Mouse (Mus musculus) v-Abl transformed pro-B cells (cell line): ENCODE results near the gene Kcne3.

Experiments used
- in situ Hi-C, 2 experiments: fragments of 400-800 bp; cut with MboI; formaldehyde crosslinking; loops; one replicate each; pipeline ENCODE4 v1.15.1; 2025; ENCODE audit not compliant: unreplicated experiment in 2 of 2

The Kcne3 gene

DNA sequence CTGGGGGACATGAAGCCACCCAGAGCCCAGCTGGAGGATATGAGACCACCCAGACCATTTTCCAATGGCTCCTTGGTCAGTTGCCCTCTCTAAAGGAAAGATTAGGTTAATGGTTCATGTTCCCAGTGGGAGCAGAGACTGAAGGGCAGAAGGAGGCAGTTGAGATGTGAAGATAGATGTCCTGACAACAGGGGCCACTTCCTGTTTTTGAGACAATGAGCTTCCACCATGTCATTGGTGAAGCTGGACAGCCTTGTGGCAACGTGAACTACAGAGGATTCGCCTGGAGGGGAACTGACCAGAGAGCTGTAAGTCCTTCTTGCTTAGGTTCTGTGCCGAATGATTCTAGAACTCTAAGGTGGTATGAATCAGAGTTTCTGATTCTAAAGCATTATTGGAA, at the start of gene Kcne3:
Kcne3 (plus strand) TSS at position 234 of the 400 bp plus-strand sequence.
- in situ Hi-C loops, result loop anchor here in 1 of 2 experiments (10.0 kb wide), 1 partner anchor 161 kb away; no protein-coding TSS in a partner anchor

DNA sequence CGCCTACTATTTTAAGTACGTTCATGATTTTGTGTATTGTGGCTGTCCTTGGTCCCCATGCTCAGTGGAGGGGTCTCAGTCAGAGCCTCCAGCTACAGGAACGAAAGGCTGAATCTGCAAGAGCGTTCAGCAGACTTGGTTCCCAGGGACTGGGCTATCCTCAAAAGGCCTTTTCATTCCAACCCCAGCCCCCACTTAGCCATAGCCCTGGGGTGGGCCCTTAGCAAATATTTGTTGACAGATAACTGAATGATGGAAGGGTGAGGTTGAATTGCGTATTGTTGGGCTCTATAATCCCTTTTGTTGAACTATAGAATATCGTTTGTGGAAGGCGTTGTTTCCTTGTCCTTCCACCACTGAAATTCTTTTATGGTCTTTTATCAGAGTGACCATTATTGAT, 49.8 kb upstream of the Kcne3 start:
- in situ Hi-C loops, result loop anchor here (5.0 to 10.0 kb wide), 2 partner anchors 56 to 142 kb away; partner anchors contain the start of gene Rnf169 (in 1 of the 2)

DNA sequence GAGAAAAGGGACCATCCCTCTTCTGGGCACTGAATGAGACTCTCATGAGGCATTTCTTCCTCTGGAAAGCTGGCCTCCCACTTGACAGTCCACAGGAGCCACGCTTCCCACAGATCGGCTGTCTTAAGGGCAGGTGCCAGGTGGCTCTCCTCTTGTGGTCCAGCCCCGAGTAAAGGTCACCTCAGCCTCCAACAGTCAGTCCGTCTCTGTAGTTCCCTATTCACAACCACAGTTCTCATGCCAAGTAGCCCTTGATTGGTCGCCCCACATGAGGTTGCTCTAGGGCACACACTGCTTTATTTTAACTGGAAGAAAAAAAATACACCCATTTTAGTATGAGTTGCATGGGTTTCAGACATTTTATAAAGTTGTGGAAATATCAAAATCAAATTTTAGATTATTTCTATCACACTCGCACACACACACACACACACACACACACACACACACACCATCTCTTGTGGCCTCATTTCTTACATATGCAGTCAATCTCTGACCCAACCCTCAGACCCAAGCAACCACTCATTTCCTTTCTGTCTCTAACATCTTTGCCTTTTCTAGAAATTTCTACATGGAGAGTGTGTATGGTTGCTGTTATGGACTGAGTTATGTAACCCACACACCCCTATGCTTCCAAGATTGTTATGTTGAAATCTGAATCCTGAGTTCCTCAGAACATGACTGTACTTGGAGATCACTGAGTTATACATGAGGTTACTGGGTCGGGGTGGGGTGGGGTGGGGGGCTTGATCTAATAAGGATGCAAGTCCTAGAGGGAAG, 47.9 kb upstream of the Kcne3 start:
- in situ Hi-C loops, result loop anchor here (5.0 to 10.0 kb wide), 2 partner anchors 54 to 144 kb away; partner anchors contain the start of gene Rnf169 (in 1 of the 2)

DNA sequence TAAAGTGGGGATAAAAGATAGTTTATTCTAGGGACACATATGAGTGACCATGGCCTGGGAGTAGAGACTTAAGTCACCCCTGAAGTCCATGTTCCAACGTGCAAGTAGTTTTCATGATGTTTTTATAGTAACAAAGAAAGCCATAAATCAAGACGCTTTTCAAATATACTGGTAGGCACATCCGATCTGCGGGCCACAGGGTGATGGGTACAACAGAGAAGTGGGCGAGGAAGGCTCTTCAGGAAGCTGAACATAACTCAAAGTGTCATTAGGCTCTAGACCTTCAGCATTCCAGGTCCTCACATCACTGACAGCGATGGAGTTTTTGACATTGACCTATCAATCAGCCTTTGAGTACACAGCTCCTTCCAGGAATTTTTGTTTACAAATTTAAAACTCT, 45.7 kb upstream of the Kcne3 start:
- in situ Hi-C loops, result no loop called here

DNA sequence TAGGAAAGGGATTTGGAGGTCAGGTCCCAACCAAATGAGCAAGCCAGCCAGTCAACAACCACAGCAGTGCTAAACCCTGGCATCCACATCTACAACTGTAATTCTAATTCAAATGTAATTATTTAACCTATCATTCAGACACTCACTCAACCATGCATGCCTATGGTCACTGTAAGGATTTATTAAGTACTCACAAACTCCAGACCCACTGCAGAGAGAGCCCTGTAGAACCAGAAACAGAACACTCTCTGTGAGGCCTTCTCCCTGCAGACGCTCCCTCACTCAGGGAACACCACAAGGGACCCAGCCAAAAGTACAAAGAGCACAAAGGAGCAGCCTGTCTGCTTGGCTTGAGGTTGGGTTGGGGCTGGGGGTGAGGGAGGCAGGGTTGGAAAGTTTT, 43.9 kb upstream of the Kcne3 start:
- in situ Hi-C loops, result no loop called here

DNA sequence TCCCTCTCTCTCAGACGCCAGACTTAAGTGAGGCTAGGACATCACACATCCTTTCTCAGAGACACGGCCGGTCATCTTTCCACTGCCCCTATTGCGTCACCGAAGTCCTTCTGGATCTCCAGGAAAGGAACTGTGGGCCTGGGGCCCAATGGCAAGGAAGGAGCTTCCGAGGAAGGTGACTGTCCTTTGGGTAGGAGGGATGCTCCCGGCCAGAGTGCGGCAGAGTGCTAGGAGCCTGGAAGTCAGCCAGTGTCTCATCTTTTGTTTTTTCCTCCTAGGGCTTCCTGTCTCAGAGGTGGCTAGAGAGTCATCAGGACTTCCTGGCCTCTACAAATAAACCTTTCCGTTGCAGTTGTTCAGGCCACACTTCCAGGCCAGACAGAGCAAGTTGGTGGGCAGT, 39.3 kb upstream of the Kcne3 start:
- in situ Hi-C loops, result no loop called here

DNA sequence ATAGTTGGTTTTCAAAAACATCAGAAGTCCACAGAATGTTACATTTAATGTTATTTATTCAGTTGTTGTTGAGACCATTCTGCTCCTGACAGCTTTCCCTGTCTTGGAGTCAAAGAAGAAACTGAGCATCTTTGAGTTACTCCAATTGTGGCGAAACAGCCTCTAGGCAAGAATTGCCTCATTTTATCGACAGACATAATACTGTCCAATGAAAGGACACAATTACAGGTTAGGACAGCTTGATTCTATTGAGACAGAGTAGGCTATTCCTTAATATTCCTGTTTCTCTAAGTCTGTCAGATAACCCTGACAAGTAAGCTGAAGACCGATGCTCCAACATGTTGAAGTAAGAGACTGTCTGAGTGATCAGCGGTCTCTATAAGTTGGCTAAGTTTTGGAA, 38.2 kb upstream of the Kcne3 start:
- in situ Hi-C loops, result no loop called here

DNA sequence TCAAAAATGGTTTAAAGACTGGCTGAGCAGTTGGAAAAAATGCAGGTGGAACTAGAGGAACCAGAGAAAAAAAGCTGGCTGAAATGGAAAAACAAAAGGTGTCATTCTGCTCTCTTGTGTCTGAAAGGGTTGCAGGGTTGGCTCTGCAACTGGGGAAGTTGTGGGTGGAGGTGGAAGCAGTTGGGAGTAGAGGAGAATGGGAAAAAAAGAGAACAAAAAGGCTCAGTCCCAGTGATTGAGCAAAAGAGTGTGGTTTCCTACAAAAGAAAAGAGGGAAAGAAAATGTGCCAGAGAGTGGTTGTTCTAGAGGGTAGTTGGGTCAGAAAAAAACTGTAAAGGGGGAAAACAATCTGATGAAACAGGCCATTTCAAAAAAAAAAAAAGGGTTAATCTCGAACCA, 35.7 kb upstream of the Kcne3 start:
- in situ Hi-C loops, result no loop called here

DNA sequence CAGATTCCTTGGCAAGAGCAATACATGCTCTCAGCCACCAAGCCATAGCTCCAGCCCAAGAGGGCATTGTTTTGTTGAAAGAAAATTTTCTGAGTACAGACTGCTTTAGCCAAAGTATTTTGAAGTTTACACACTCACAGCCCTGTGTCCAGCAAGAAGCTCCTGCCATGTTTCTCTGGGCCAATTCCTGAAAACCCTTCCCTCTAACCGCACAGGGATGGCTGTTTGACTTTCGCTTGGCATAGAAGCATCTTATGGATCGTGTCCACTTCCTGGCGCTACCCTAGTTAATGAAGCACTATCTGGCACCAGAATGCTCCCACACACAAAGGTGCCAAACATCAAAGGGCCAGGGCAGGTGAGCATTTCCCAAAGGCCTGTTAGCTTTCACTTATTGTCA, 27.7 kb upstream of the Kcne3 start:
- in situ Hi-C loops, result no loop called here

DNA sequence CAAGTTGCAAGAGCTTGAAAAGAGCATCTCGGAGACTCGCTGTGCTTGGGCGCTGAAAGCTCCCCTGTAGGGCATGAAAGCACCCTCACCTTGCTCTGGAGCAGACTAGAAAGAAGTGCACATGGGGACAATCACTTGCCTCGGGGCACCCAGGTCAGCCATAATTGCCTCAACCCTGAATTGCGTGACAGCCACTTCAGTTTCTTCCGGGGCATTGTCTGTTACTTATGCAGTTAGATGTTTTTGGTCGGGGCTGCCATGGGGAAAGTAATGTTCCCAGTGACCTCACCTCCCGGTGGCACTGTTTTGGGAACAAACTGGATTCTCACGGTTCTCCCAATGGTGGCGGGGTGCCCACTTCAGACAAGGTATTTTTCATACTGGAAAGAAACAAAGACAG, 26.2 kb upstream of the Kcne3 start:
- in situ Hi-C loops, result no loop called here

DNA sequence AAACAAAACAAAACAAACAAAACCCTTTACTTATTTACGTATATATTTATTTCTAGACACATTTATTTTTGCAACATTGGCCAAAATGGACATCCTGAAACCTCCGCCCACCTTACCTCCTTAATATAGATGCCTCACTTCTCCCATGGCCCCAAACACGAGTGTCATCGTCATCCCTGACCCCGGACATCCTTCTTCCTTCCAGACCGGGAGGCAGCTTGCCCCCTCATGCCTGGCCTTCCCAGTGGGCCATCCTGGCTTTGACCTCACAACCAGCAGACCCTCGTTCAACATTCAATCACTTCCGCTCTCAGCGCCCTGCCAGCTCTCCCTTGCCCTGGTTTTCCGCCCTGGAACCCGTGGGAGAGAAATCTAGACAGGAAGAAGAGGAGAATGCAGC, 25.7 kb upstream of the Kcne3 start:
- in situ Hi-C loops, result no loop called here

DNA sequence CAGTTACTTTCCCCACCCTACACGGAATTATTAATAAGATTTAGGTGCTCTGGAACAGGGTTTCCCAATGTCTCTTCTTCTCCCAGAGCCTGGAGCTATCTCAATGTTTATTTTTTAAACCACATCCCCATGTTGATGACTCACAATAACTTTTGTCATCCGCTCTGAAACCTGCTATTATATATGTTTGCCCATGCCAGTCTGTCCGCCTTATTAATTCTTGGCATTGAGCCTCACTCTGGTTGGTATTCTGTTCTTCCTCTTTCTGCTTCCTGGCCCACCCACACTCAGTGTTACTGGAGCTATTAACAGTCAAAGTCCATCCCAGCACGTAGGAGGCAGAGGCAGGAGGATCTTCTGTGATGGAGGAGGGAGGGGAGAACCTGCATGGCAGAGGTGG, 18.6 kb upstream of the Kcne3 start:
- in situ Hi-C loops, result no loop called here

DNA sequence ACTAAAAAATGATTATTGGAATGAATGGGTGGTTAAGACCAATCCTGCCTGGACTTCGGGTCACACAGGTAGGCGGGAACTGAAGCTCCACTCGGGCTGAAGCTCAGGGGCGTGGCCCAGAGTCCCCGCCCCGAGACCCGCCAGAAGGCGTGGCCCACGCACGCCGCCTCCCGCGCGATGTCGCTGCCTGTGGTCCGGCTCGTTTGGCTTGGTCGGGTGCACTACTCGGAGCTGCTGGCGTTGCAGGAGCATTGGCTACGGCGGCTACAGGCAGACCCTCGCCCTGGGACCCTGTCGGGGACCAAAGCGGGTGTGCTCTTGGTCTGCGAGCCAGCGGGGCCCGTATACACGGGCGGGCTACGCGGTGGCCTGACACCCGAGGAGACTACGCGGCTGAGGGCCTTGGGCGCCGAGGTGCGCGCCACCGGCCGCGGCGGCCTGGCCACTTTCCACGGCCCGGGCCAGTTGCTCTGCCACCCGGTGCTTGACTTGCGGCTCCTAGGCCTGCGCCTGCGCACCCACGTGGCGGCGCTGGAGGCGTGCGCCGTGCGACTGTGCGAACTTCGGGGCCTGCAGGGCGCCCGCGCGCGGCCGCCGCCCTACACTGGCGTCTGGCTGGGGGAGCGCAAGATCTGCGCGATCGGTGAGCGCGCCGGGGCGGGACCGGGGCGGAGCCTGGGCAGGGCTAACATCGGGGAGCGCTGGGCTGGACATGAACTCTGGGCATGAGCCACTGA, 17.0 kb upstream of the Kcne3 start, which contains the start of gene Lipt2:
Lipt2 (plus strand) TSS at position 173 of the 737 bp plus-strand sequence.
- in situ Hi-C loops, result no loop called here

DNA sequence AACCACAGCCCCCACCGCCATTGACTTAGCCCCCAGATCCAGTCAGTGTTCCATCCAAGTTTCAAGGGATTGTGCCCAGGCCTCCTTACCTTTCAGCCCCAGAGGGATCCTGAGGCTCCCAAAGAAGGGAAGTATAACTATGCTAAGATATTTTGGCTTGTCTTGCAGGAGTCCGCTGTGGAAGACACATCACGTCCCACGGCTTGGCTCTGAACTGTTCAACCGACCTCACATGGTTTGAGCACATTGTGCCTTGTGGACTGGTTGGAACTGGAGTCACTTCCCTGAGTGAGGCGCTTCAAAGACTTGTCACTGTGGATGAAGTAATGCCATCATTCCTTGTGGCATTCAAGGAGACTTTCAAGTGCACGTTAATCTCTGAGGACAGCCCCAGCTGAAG, 16.3 kb upstream of the Kcne3 start:
- in situ Hi-C loops, result no loop called here

DNA sequence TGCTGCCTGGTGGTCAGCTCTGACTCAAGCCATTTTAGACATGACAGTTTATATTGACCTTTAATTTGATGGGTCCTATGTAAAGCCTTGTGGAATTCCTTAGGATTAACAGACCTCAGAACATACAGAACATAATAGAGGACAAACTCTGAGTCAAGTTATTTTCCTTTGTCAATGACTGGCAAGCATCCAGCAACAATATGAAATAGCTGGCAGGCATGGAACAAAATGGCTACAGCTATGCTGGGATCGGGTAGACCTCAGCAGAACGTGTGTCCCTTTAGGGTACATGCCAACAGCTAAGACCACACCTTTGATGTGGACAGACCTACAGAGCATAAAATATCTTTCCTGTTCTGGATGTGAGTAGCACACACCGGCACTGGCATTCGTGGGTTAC, 12.8 kb upstream of the Kcne3 start:
- in situ Hi-C loops, result no loop called here

DNA sequence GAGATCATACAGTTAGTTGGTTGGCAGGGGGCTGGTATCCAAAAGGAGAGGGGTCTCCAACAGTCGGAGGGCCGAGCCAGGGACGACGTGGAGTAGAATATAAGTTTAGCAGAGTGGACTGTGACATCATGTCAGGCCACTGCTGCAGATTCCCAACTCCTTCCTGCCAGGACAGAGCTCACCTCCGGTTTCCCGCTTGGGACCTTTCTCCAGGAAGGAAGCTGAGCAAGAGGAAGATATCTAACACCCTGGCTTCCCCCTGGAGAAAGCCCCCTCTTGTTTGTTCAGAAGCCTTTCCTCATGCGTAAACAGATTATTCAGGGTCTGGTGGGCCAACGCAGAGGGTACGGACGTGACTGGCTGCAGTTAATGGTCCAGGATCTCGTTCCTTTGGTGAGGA, 7.6 kb upstream of the Kcne3 start:
- in situ Hi-C loops, result no loop called here

DNA sequence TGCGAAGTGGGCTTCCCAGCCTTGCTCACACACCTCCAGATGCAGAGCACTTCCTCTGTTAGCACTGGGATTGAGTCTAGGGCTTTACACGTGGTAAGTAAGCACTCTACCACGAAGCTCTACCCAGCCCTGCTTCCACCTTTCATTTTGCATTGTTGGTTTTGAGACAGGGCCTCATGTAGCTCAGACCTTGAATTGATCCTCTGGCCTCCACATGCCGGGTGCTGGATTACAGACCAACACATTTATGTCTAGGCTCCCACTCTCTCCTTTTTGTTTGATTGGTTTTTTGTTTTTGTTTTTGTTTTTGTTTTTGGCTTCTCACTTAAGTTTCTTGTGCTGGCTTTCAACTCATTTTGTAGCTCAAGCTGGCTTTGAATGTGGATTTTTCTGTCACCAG, 5.5 kb upstream of the Kcne3 start:
- in situ Hi-C loops, result loop anchor here in 1 of 2 experiments (10.0 kb wide), 1 partner anchor 156 kb away; no protein-coding TSS in a partner anchor

DNA sequence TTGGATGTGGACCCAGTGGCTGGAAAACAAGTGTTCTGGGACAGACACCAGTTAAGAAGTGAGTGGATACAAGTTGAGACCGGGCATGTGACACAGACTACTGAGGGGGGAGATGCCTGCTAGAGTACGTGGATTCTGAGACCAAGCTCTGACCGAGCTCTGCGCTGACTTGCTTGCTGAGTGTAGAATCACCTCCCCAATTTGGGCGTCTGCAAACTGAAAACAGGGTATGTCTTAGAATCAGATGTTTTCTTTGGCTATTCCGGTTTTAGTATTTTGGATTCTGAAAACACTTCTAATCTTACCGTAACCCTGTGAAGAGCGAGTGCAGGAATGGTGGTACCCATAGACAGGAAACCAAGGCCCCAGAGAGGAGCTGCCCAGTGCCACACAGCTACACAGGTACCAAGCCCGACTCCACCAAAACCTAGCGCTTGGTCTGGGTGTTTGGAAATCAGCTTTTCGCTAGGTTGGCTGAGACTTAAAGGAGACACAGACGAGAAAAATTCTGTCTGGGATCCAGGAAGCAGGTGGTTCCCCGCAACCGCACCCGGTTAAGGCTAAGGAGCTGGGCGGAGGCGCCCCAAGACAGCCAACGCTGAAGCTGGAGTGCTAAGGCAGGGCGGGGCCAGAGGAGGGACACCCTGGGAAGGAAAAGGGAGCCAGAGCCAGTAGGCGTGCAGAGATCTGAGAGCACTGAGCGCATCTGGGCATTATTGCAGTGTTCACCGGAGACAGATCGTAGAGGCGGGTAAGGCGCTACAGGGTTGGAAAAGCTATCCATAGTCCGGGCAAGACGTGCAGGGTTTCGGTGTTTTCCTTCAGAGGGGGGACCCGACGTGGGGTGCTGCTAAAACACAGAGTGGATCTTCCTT, 2.0 kb downstream of the Kcne3 start:
- in situ Hi-C loops, result loop anchor here in 1 of 2 experiments (10.0 kb wide), 1 partner anchor 163 kb away; no protein-coding TSS in a partner anchor

DNA sequence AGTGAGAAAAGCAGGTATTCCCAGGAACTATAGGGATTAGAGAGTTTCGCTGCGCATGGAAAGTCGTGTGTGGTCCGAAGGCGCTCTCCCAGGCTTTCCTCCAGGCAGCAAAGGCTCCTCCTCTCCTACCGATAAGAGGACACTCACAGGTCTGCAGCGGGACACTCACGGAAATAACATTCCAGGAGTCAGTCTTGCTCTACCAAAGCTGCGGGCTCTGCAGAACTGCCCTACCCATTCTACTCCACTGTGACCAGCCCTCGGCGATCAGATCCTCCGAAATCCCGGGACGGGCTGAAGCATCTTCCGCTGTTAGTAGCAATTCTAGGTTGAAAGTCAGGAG, 2.6 kb downstream of the Kcne3 start:
- in situ Hi-C loops, result loop anchor here in 1 of 2 experiments (10.0 kb wide), 1 partner anchor 164 kb away; no protein-coding TSS in a partner anchor

DNA sequence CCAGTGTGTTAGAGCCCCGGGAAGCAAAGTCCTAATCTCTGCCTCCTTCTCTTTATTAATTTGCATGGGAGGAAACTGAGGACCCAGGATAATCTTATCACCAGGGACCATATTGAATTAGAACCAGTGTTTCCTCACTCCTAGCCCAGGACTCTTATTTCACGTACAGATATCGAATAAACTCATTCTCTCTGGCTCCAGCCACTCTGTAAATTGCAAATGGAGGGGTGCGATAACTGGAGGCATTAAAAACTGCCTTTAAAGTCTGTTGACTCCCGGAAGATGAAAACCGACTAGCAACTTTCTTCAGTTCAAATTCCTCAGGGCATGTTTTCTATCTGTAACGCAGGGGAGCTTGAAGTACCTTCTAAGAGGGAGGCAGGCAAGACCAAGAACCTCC, 3.1 kb downstream of the Kcne3 start:
- in situ Hi-C loops, result loop anchor here in 1 of 2 experiments (10.0 kb wide), 1 partner anchor 165 kb away; no protein-coding TSS in a partner anchor
